Mouse (Mus musculus) liver, embryonic 14.5 days (tissue): ENCODE measurements at regions not wholly inside any gene's neighbourhood (a gene's known extent, or its start where the extent isn't known, plus 50 kb on each side); places are given as distances from the start of the nearest gene placed in this dataset.

ENCODE experiments used
- ATAC-seq: fragments of 200-750 bp; cut with Nextera tagmentation; 2 replicates; pipeline ENCODE4 v1.8.0; 2017; ENCODE audit warnings: moderate number of reproducible peaks, mild to moderate bottlenecking, moderate library complexity; ENCODE audit not compliant: insufficient read depth
- DNase-seq, 3 experiments: peaks; one replicate each; pipeline ENCODE4 v3.0.0-alpha.2; 2012 to 2013; ENCODE audit warnings: low read depth in 3 of 3, low spot score in 3 of 3
- H3K27ac ChIP-seq: fragments of 300-500 bp; sonication (generic); 2 replicates; pipeline ENCODE4 v1.5.1; 2014; ENCODE audit warnings: moderate library complexity, mild to moderate bottlenecking, control low read depth, inconsistent platforms
- H3K27me3 ChIP-seq: fragments of 300-500 bp; sonication (generic); 2 replicates; pipeline ENCODE4 v1.6.1; 2014; ENCODE audit warnings: mild to moderate bottlenecking, low read length, moderate library complexity; ENCODE audit not compliant: control insufficient read depth, insufficient read depth
- H3K36me3 ChIP-seq: fragments of 300-500 bp; sonication (generic); replicated peaks from 2 replicates; pipeline ENCODE4 v1.6.1; 2014; ENCODE audit warnings: low read depth; ENCODE audit not compliant: control insufficient read depth, insufficient read depth
- H3K4me1 ChIP-seq, 2 experiments: fragments of 200-500 bp in 1 of 2; fragments of 300-500 bp in 1 of 2; sonication (generic) in 1 of 2; replicated peaks; 2 replicates each; pipeline ENCODE4 v1.6.1; 2012 to 2014; ENCODE audit warnings: antibody characterized with exemption in 1 of 2, inconsistent platforms in 1 of 2, low read length in 1 of 2; ENCODE audit not compliant: control insufficient read depth in 2 of 2, insufficient read depth in 2 of 2
- H3K4me2 ChIP-seq: fragments of 300-500 bp; sonication (generic); 2 replicates; pipeline ENCODE4 v1.6.1; 2014; ENCODE audit warnings: low read depth, mild to moderate bottlenecking, control low read depth, moderate library complexity
- H3K4me3 ChIP-seq, 2 experiments: fragments of 200-500 bp in 1 of 2; fragments of 300-500 bp in 1 of 2; sonication (generic) in 1 of 2; 2 replicates each; pipeline ENCODE4 v1.5.1; 2012 to 2014; ENCODE audit warnings: low read depth in 2 of 2, low read length in 2 of 2, mild to moderate bottlenecking in 2 of 2, control low read depth in 1 of 2, inconsistent platforms in 1 of 2, moderate library complexity in 1 of 2; ENCODE audit not compliant: insufficient read depth in 1 of 2
- H3K9ac ChIP-seq: fragments of 300-500 bp; sonication (generic); replicated peaks from 2 replicates; pipeline ENCODE4 v1.6.1; 2014; ENCODE audit warnings: mild to moderate bottlenecking, control low read depth, moderate library complexity
- H3K9me3 ChIP-seq: fragments of 300-500 bp; sonication (generic); 2 replicates; pipeline ENCODE4 v1.6.1; 2016; ENCODE audit warnings: low read length, mixed read lengths; ENCODE audit not compliant: control insufficient read depth
- CTCF ChIP-seq: IDR thresholded peaks from 2 replicates; pipeline ENCODE4 v1.5.1; 2016; ENCODE audit warnings: antibody characterized with exemption, low read depth, control low read depth
- EP300 ChIP-seq: IDR thresholded peaks from 2 replicates; pipeline ENCODE4 v1.6.1; 2016; ENCODE audit warnings: antibody characterized with exemption, low read depth
- WGBS: fragments of 180-500 bp; shearing (Covaris S2); extraction: QIAGEN DNeasy Blood & Tissue Kit; methylation state at CpG from one replicate; pipeline ENCODE4 v1.1.7; 2014; ENCODE audit not compliant: insufficient replicate concordance; 5-methylcytosine and 5-hydroxymethylcytosine counted together

GRCm38 (mm10) chr2:101062939-101063338 is 561.6 kb upstream of the Rag2 start:
- Histone ChIP-seq H3K4me3 (no peak overlapping the region), H3K4me2 (no peak overlapping the region), H3K9me3 (no peaks in the 10 kb centered on the region), H3K27ac (no peak overlapping the region), H3K4me1 (no peaks in the 10 kb centered on the region), H3K36me3 (no peaks in the 10 kb centered on the region), H3K27me3 (no peaks in the 10 kb centered on the region), H3K9ac (no peak overlapping the region)
- no peak for ATAC-seq
- DNase-seq, result no peak
- TF ChIP-seq EP300, result no peak
- 59% methylated on average over 4 of the region's 4 CpGs for WGBS

GRCm38 (mm10) chr2:101074990-101075389 is 549.5 kb upstream of the Rag2 start:
- H3K4me1 ChIP-seq, result no peaks in the 10 kb centered on the region
- DNase-seq, result no peak

GRCm38 (mm10) chr2:101080231-101080630 is 544.3 kb upstream of the Rag2 start:
- no peaks in the 10 kb centered on the region for H3K9me3 ChIP-seq
- no peaks in the 10 kb centered on the region for H3K36me3 ChIP-seq
- TF ChIP-seq EP300 (no peak), CTCF (no peak)
- H3K4me3 ChIP-seq, result no peak overlapping the region
- WGBS, result 29% methylated on average over 1 of the region's 1 CpGs
- H3K4me1 ChIP-seq, result no peaks in the 10 kb centered on the region
- ATAC-seq (no peak), DNase-seq (no peak)
- H3K4me2 ChIP-seq, result no peak overlapping the region
- no peak overlapping the region for H3K27ac ChIP-seq
- no peak overlapping the region for H3K9ac ChIP-seq
- no peaks in the 10 kb centered on the region for H3K27me3 ChIP-seq

More at GRCm38 (mm10) chr2:101074990-101075389, 549.5 kb upstream of the Rag2 start:
- Histone ChIP-seq H3K36me3 (no peaks in the 10 kb centered on the region), H3K9me3 (no peaks in the 10 kb centered on the region), H3K27ac (no peak overlapping the region), H3K9ac (no peak overlapping the region), H3K4me3 (no peak overlapping the region), H3K4me2 (no peak overlapping the region), H3K27me3 (no peaks in the 10 kb centered on the region)
- TF ChIP-seq CTCF (no peak), EP300 (no peak)
- no peak for ATAC-seq

GRCm38 (mm10) chr2:101083813-101084212 is 540.7 kb upstream of the Rag2 start:
- H3K9me3 ChIP-seq, result no peaks in the 10 kb centered on the region
- ATAC-seq (no peak), DNase-seq (no peak)
- no peaks in the 10 kb centered on the region for H3K27me3 ChIP-seq
- no peaks in the 10 kb centered on the region for H3K36me3 ChIP-seq
- H3K4me1 ChIP-seq, result no peaks in the 10 kb centered on the region
- H3K9ac ChIP-seq, result no peak overlapping the region
- H3K4me3 ChIP-seq, result no peak overlapping the region
- H3K4me2 ChIP-seq, result no peak overlapping the region
- H3K27ac ChIP-seq, result no peak overlapping the region
- TF ChIP-seq CTCF (no peak), EP300 (no peak)

DNA sequence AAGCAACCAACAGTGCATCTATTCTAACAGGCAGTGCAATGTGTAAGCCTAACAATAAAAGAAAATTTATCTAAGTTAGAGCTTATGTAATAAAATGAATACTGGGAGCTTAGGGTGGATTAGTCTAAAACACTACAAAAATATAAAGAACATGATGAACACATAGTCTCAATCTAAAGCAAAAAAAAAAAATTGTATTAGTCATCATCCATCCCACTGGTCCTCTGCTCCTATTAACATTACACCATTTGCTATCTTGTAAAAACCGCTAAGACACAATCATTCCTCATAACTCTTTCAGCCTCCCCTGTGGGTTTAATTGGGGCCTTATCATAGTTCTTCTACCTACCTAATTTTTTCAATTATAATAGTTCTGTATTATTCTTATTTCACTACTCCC is 539.9 kb upstream of the Rag2 start:
- Histone ChIP-seq H3K9me3 (no peaks in the 10 kb centered on the region), H3K36me3 (no peaks in the 10 kb centered on the region), H3K4me3 (no peak overlapping the region), H3K9ac (no peak overlapping the region), H3K27ac (no peak overlapping the region), H3K4me2 (no peak overlapping the region), H3K27me3 (no peaks in the 10 kb centered on the region), H3K4me1 (no peaks in the 10 kb centered on the region)
- ATAC-seq (no peak), DNase-seq (no peak)
- 39% methylated on average over 1 of the region's 1 CpGs for WGBS
- no peak for TF ChIP-seq EP300
- TF ChIP-seq CTCF, result no peak
